Mouse (Mus musculus) thymus, postnatal 36 days (tissue): ENCODE measurements at regions not wholly inside any gene's neighbourhood (a gene's known extent, or its start where the extent isn't known, plus 50 kb on each side); places are given as distances from the start of the nearest gene placed in this dataset.

Experiments used
- DNase-seq, 2 experiments: peaks; one replicate each; pipeline ENCODE4 v3.0.0; 2022; ENCODE audit warnings: mixed read lengths in 2 of 2

DNA sequence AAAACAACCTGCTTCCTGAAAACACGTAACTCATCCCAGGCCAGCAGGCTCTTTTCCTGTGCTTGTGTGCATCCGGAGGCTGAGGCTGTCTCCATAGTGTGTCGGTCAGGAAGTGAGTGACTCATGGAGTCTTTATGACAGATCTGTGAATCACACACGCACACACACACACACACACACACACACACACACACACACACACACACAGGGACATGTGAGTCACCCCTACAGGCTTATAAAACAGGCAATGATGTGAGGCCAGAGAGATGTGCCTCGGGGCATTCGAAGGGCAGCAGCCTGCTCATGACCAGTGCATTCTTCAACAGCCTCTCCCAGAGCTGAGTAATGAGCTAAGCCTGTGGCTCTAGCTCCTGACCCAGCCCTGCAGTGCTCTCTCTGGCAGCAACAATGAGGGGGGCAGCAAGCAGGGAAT lies 97.5 kb upstream of the Dlx2 start:
- DNase-seq = no peak

DNA sequence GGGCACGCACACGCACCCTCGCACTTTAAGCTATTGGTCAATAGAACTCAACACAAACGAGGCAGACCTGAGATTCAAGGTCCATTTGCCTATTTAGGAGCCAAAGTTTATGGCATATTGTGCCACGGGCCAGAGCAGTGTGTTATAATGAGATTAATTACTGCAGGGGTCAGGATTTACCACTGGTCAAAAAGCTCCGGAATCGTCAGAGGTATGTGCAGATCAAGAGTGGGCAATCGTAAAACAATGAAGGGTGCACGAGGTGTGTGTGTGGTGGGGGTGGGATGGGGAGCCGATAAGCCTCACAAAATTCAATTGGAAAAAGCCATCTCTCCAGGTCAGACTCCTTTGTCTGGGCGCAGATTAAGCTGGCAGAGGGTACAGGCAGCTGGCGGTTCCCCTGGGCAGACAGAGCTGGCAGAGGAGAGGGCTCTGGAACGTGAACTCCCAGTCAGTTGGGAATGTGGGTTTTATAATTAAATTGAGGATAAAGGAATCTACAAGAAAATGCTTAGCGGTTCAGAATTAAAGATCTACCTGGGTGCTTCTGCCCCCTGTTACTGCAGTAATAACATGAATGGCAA lies 97.4 kb upstream of the Itga6 start:
- DNase-seq = no peak

DNA sequence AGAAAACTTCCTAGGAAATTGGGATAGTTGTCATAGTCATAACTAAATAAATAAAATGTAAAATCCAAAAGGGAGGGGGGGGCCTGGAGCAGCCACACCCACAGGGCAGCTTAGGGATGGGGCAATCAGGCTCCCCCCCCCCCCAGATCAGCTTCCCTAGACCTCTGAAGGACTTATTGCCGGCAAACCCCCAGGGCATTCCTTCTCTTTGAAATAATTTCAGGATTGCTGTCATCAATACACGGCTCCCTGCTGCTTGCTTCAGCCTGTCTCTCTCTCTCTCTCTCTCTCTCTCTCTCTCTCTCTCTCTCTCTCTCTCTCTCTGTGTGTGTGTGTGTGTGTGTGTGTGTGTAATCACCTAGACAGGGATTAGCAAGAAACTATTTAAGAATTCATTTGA lies 93.8 kb upstream of the Itga6 start:
- DNase-seq = no peak

DNA sequence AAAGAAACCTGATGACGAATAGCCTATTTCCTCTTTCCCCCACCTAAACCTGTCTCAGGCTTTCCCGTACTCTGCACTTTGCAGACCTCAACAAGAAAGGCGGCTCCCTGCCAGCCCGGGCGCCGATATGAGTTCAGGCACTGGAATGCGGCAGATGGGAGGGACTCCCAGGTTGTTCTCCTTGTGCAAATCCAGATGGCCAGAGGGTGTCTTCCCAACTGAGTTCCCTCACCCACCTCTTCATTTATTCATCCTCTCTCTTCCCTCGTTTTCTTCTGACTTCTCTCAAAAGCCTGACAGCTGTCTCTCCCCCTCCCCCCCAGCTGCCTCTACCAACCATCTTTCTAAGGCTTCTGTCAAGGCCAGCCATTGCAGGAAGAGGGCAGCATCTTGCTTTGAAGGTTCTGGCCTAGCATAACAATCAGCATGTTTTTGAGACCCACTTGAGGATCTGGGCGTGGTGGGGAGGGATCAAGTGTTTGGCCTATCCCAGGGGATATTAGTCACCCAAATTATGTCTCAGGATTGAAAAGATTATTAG lies 93.1 kb upstream of the Itga6 start:
- DNase-seq = peak; percentile 43 to 63

DNA sequence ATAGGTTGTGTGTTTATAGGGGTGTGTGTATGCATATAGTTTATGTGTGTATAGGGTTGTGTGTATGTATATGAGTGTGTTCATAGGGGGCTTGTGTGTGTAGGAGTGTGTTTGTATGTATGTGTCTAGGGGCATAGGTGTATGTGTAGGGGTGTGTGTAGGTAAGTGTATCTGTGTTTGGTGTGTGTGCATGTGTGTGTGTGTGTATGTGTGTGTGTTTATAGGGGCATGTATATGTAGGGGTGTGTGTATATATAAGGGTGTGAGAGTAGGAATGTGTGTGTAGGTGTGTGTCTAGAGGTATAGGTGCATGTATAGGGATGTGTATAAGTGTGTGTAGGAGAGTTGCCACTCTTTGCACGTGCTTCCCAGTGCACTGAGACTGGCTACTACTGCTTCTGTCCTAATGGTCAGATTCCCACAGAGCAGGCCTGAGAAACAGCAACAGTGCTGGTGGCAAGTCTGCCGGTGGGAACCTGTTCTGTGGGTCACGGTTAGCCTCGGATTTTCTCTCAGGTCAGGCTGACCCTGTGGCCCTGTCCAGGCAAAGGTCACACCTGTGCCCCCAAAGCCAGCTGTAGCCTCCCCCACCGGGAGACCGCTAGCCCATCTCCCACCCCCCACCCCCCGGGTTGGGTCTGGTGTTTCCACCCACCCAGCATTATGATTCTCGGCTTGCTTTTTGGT lies 90.5 kb upstream of the Itga6 start:
- no peak for DNase-seq

DNA sequence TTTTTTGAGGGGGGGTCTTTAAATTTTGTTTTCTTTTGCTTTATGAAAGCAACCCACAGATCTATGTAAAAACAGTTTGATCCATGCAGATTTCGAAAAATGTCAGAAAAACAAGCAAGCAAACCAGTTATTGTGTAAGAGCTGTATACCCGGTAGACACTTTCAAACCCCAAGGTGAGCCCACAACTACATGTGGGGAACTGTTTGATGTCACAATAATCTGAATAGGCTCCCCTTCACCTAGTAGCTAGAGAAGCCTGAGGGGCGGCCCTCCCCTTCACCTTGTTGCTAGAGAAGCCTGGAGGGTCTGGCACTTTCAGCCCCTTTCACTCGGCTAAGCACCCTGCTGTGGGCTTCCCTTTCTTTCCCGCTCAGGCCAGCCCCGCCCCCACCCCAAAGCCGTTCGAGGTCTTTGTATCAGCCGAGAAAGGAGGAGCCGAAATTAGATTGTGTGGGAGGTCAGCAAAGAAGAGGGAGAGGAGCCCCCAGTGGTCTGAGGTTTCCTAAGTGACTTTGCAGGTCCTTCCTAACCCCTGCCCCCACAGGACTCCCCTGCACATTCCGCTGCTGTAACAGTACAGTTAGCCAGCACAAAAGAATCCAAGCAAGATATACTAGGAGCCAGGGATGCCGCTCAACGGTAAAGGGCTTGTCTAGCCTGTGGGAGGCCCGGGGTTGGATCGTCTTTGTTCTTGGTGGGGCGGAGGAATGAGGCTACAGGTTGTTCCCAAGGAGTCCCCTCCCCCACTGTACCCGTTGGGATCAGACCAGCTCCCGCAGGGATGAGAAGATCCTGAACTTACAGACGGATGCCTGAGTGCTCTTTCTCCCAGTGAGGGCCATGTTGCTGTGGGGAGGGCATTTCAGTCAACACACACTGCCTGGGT lies 89.7 kb upstream of the Itga6 start:
- peak; percentile 23 for DNase-seq

DNA sequence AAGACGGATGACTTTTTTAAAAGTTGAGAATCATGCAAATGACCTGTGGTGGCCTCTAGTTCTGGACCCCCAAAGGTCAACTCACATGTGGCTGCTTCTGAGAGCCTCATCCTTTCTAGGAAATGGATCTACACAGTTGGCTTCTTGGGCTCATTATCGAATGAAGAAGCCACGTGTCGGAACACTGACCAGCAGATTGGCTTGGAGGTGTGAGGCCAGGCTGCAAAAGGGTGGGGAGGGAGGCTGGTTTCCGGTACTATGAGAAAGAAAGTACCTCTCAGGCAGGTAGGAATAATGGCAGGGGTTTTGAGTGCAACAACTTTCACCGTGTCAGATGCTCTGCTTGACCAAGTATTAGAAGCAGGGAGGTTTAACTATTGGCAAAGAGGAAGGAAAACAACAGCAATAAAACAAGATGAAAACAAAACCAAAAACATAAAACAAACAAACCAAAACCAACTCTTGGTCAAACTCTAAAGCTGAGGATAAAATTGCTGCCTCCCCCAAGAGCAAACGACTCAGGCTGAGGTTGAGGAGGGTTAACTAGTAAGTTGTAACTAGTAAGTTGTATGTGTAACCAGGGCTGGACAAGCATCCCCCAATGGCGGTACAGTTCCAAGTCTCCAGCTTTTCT lies 88.7 kb upstream of the Itga6 start:
- no peak for DNase-seq

DNA sequence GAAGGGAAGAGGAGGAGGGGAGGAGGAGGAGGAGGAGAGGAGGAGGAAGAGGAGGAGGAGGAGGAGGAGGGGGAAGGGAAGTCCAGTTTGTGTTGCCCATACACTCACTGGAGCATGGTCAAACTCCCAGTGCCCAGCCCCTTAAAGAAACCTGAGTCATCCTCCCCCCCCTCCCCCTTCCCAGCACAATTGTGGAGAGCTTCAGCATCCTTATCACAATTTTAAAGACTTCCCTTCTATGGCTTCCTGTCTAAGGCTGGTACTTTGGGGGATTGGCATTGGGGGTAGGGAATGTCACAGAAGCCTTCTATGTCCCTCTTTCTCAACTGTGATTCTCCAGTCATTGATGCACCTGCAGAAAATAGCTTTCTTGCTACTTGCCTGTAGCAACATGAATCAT lies 84.0 kb upstream of the Itga6 start:
- no peak for DNase-seq

DNA sequence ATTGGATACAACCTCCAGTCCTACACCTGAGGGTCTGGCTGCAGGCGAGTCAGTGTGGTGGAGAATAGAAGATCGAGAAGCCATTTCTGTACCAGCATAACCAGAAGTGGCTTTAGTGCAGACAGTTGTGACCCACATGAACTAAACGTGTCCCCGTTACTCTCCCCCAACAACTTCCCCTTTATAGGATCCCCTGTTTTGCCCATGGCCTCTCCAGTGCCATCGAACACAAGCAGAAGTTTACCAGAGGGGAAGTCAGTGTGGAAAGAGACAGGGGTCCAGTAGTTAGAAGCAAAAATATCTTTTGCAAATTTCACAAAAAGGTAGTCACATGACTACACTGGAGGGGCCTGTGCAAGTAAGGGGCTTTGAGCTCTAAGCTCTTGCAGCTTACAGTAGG lies 83.4 kb upstream of the Itga6 start:
- no peak for DNase-seq

DNA sequence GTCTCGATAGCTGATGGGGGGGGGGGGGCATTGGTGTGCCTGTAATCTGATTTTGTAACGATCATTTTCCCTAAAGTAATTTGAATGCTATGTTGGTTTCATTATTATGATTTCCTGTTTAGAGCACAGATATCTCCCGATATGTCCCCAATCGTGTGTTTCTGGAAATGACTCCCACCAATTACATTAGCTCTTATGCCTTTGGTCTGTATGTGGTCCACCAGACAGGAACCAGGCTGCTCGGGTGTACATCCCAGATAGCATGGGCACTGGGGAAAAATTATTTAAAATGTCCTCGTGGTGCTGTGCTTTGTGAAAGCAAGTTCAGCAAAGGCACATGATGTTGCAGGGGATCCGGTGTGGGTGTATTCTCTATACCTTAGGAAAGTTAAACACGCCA lies 82.0 kb upstream of the Itga6 start:
- no peak for DNase-seq

DNA sequence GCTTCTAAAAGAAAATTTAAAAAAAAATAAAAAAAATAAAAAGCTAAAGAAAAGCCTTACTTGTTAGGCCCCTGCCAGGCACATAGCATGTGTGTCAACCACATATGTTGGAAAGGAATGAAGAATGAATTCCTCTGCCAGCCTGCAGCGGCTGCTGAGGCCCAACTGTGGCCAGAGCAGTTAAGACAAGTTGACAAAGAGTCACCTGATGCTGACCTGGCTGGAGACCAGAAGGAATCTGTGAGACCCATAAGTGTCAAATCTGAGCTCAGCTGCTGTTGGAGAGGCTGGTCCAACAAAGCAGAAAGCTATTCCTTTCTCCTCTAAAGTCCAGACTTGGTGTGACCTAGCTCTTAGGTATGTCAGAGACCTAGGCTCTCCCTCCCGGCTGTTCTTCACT lies 78.5 kb upstream of the Itga6 start:
- no peak for DNase-seq

DNA sequence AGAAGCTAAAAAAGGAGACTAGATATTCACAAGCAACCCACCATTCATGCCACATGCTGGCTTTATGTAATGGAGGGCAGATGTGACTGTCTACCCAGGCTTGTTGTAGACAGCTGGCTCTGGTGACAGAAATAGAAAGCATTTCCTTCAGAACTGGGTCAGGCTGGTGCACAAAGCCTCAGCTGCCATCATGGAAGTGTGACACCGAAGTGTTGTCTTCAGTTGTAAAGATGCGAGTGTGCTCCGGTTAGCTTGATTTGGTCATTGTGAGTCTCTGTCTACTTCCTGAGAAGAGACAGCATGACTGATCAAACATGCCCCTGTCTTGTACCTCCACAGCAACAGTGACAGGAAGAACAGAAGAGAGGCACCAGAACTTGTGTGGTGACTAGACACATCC lies 77.7 kb upstream of the Itga6 start:
- peak; percentile 43 to 74 for DNase-seq

DNA sequence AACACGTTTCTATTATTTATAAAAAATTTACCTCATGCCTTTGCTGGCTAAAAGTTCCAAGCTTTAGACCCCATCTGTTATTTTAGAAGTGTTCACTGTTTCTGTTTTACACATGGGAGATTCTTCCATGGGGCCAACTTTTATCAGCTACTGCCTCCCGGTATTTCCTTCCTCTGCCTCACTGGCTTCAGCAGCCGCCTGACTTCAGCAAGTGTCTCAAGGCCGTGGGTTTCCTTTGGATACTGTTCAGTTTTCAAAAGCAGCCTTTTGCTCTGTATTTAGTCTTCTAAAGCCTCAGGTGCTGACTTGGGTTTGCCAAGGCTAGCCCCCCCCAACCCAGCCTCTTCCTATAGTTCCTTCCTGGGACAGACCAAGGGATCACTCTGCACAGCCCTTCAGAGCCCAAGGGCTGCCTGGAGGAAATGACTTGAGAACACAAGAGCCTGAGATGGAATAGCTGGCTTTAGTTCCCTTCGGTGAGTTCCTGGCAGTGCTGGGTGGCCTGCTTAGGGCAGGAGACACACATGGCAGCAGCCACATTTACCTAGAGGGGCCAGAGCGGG lies 75.1 kb upstream of the Itga6 start:
- DNase-seq = no peak

DNA sequence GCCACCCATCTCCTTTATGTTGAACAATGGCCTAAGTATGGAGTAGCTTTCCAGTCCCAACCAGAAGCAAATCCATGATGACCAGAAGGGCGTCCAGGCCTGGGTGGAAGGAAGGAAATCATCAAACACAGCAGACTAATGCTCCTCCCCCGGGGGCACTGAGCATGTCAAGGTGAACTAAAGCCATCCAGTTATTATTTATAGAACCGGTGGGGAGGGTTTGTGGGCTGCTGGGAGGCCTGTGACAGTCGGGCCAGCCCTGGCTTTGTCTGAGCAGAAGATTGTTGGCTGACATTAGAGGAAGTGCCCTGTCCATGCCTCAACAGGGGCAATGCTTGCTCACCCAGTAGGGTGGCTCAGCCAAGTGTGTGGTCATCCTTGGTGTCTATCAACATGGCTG lies 74.5 kb upstream of the Itga6 start:
- no peak for DNase-seq

DNA sequence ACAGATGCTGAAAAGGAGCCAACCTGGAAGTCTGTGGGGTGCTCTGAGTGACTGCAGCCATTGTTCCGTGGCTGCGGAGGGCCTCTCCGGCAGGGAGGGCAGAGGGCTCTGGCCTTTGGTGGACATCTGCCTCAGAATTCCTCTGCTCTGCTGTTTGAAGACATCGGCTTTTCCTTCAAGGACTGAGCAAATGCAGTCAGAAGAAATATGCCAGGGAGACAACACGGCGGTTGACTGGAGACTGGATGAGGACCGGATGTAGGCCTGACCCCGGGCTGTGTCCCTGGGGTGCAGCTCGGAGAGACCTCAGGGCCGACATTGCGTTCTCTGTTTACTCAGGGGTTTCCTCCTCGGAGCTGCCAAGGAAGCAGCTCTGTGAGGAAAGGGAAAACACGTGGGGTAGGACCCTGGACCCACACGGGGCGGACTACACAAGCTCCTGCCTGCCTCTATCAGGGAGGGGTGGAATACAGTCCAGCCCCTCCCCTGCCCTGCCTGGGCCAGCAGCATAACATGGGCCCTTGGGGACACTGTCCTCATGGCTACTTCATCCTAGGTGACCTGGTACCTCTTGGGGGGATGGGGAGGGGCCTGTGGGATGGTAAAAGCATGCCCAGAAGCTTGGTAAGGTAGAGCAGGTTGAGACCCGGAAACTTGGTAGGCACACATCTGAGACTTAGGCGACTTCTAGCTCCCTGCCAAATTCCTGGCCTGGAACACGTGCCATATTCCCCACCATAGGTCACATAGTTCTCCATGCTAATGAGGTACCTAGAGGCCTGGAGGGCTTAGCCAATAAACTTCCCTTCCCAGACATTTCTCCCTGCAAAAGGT lies 72.1 kb upstream of the Itga6 start:
- no peak for DNase-seq

DNA sequence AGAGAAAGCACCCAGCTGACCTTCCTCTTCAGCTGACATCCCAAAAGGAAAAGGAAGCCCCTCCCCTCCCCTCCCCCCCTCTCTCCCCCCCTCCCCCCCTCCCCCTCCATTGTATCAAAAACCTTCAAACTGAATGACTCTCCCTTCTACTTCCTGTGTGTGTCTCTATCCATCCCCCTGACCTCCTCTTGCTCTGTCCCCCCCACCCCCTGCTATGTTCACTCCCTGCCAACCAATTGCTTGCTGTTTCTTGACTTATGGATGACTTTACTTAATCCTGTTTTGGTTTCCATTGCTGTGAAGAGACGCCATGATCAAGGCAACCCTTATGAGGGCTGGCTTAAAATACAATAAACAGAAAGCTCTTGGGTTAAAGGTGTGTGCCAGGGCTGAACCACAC lies 64.7 kb upstream of the Itga6 start:
- no peak for DNase-seq

DNA sequence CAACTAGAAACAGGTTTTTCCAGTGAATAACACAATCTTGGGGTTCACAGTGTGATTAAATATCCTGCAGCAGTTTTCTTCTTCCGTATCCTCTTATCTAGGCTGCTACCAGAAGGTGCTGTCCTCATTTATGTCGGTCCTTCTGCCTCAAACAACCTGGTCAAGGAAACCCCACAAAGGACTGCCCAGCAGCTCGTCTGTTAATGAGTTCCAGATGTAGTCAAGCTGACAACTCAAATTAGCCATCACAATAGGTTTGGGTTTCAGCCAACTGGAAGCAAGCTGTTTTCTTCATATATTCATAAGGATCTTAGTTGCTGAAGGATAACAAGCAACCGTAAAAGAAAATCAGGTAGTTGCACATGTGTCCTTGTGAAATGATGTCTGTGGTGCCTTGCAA lies 64.3 kb upstream of the Itga6 start:
- no peak for DNase-seq

DNA sequence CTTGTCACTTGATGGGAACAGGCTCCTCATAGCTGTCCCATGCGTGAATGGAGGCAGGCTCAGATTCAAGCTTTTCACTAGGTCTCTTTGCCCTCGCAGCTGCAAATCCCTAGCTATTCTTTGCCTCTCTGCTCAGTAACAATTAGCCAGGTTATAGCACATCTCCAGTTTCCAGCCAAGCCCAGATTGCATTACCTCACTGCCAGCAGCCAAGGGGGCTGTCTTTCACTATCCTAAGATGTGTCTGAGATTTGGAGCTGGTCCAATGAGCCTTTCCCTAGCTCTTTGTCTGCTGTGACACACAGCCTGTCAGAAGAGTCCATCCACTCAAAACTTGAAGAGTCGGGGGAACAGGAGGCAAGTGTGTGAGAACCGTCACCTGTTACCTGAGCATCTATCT lies 62.0 kb upstream of the Itga6 start:
- DNase-seq = no peak

DNA sequence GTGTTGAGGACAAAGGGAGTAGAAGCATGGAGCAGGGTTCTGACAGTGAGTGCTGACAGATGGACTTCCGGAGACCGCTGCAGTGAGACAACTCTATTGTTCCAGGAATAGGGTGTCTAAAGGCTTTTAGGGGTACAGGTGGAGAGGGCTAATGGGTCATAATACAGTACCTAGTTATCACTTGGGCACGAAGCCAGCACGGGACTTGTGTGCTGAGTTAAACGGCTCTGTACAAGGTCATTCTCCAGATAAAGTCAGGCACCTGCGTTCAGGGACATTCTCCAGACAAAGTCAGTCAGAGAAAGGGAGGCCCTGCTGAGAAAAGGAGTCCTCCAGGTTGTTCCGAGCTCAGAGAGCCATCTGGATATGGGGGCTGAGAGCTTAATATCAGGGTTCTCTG lies 60.2 kb upstream of the Itga6 start:
- DNase-seq = no peak

DNA sequence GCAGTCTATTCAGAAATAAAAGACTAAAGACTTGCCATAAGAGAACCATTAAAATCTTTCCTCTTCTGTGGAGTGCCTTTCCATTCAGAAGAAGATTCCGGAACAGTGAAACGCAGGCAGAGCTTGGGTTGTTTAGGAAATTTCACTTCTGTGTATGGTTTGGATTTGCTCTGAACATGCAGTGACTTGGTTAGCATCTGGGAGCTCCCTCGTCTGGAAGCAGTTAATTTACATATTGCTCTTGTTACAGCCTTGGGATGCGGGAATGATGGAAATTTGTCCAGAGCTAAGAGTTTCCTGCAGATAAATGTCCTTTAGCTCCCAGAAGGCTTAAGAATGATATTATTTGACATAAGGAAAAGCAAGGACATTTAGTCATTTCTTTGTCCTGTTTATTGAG lies 56.4 kb upstream of the Itga6 start:
- no peak for DNase-seq

DNA sequence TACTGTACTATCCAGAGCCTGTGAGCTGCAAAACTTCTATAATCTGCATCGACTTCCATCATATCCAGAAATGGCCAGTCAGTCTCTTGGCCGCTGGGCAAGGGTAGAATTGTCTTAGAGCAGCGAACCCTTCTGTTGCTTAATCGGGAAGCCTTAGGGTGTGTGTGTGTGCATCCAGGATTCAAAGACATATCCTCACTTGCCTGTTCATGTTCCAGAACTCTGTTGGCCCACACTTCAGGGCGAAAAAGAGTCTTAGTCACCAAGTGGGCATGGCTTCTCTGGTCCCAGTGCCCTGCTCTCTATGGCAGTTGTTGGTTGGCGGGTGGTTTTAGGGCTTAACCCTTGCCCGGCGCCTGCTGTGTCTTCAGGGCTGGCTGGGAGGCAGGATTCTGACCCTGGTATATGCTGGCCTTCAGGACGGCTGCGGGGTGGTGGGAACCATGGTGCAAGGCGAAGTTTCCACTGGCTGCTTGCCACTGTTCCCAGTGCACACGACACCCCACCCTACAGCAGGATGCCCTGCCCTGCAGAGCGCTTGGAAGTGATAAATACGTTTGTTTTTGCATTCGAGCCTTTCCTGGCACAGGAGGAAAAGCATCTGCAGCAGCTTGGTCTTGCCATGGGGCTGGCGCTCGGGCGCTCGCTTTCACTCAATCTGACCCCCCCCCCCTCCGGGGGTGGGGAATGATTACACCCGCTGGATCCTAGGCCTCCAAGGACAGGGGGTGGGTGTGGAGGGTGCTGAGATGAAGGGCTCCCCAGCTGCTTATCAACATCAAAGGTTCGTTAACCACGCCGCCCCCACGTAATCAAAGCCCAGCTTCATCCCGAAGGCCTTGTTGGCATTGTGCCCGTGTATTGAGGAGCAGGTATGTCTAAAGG lies 54.9 kb upstream of the Itga6 start:
- no peak for DNase-seq
